Mouse (Mus musculus) Patski (cell line): ENCODE measurements around the gene Ptger4. TPM values are rescaled to one million over a fixed set of nuclear protein-coding genes. Genes with fewer than 3 reads are reported as not detected.

Source experiments
- ATAC-seq: fragments of 100-300 bp; one replicate; pipeline ENCODE4 v1.8.0; 2021
- CTCF ChIA-PET: fragments of 350-600 bp; sonication (Branson Sonifier 250); formaldehyde crosslinking; loops from one replicate; lab custom pipeline; 2022; ENCODE audit warnings: inconsistent platforms; lab: Charles Lee
- POLR2A ChIA-PET: fragments of 350-600 bp; sonication (Branson Sonifier 250); formaldehyde crosslinking; loops from one replicate; lab custom pipeline; 2022; ENCODE audit warnings: antibody characterized with exemption, inconsistent platforms; lab: Charles Lee
- DNase-seq: peaks from one replicate; pipeline ENCODE4 v3.0.0-alpha.2; 2011; ENCODE audit warnings: low read depth, low spot score
- H3K27me3 ChIP-seq: fragments of 371-371 bp; one replicate; pipeline ENCODE4 v1.5.1; 2021
- CTCF ChIP-seq: fragments of 100-300 bp; IDR thresholded peaks from one replicate; pipeline ENCODE4 v1.5.1; 2021
- in situ Hi-C: fragments of 300-500 bp; cut with MboI; formaldehyde crosslinking; loops from 3 replicates; pipeline ENCODE4 v1.11.1; 2018; ENCODE audit warnings: low pct_unique_long_range_greater_than_20kb, mixed read lengths
- polyA plus RNA-seq: library from polyadenylated mRNA; unstranded; gene quantifications from one replicate; pipeline ENCODE4 v1.2.3, GENCODE M21; 2021

Ptger4 gene
- polyA plus RNA-seq, 1 experiment from 2014 or later = 4.8 TPM

DNA sequence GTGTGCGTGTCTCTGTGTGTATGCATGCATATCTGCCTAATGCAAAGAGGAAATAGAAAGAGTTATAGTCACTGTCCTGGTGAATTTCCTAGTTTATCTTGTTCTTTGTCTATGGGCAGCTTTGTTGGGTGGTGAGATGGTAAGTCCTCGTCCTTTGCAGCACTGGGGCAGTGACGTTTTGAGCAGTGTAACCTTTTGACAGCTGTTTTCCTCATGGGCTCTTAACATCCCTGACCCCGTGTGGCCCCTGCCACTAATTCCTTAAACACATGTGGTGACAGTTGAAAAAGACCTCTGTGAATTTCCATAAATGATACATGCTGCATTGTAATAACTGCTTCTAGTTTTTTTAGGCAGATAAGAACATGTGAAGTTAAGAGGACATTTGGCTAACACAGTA is 47.3 kb downstream of the Ptger4 start:
- ATAC-seq = no peak
- DNase-seq = no peak
- TF ChIP-seq CTCF = no peak
- ChIA-PET CTCF (interaction anchor here (5.5 to 8.0 kb wide), 3 partner anchors 24 to 884 kb away, joined by 28 to 97 read pairs (median 30); no protein-coding TSS in a partner anchor), POLR2A (no interaction called here)
- in situ Hi-C loops = no loop called here
- H3K27me3 ChIP-seq = no peaks in the 10 kb centered on the region

DNA sequence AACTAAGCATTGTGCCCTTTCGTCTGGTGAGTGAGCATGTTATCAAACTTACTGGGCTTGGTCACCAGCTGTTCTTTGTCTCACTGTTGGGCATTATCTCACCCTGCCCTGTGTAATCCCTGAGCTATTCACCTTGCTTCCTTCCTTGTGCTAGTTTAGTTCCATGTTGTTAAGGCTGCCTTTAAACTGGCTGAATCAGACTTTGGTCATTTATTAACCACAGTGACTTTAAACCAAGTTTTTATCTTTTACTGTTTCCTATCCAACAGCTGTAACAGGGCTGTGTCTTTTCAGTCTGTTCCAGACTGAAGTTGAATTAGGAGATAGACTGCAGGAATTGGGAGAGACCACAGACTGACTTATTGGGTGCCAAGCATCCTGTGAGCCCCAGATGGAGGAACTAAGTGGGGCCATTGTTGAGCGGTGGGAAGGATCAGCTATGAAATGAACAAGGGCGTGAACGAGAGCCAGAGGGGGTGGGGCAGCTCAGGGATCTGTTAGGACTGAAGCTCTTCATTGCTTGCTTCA is 47.9 kb downstream of the Ptger4 start:
- no peaks in the 10 kb centered on the region for H3K27me3 ChIP-seq
- TF ChIP-seq CTCF = no peak
- ATAC-seq (peak; percentile 78), DNase-seq (peak; percentile 60)
- ChIA-PET POLR2A (no interaction called here), CTCF (interaction anchor here (0.9 to 8.0 kb wide), 4 partner anchors 25 to 885 kb away, joined by 4 to 97 read pairs (median 29); no protein-coding TSS in a partner anchor)
- in situ Hi-C loops = no loop called here

DNA sequence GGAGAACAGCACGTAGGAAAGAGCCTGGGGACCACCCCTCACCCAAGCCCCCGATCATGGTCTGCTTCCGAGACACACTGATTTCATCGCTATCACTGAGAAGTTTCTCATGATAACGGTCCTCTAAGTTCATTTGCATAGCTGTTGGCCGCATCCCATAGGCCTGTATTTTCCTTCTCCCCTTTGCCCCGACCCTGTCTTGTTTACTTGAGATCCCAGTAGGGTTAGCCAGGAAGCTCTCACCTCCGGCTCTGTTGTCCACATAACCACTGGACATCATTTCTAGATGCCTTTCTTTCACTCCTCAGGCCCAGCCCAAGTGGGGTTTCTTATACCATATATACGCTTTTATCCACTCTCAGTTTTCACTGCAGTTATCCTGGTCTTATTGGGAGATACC is 49.1 kb downstream of the Ptger4 start:
- ChIA-PET POLR2A (interaction anchor here (1.2 kb wide), 1 partner anchor 43 kb away, joined by 3 read pairs; no protein-coding TSS in a partner anchor), CTCF (interaction anchor here (1.0 to 8.0 kb wide), 7 partner anchors 10 to 886 kb away, joined by 3 to 97 read pairs (median 15); no protein-coding TSS in a partner anchor)
- in situ Hi-C loops = loop anchor here (5.0 kb wide), 3 partner anchors 42 to 1012 kb away; no protein-coding TSS in a partner anchor
- no peak for DNase-seq
- H3K27me3 ChIP-seq = no peaks in the 10 kb centered on the region
- ATAC-seq = no peak
- TF ChIP-seq CTCF = no peak

DNA sequence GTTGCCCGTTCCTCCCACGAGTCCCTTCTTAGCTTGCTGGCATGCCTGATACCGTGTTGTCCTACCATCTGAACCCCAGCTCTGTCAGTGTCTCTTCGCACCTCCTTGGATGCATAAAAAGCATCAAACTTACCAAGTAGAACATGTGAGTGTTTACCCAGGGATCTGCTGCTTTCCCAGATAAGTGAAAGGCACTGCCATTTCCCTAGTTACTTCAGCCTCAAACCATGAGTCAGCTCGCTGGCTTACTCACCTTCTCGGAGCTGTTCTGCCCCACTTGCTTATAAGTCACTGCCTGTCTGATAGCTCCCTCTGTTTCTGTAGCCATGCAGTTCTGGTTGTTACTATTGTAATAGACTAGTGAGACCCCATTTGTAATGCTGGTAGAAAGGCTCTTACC is 49.5 kb downstream of the Ptger4 start:
- no peaks in the 10 kb centered on the region for H3K27me3 ChIP-seq
- ChIA-PET CTCF (interaction anchor here (1.0 to 8.0 kb wide), 11 partner anchors 10 to 1017 kb away, joined by 3 to 97 read pairs (median 4); no protein-coding TSS in a partner anchor), POLR2A (interaction anchor here (1.2 kb wide), 1 partner anchor 43 kb away, joined by 3 read pairs; no protein-coding TSS in a partner anchor)
- TF ChIP-seq CTCF = no peak
- ATAC-seq = peak; percentile 91
- in situ Hi-C loops = loop anchor here (5.0 kb wide), 3 partner anchors 43 to 1013 kb away; no protein-coding TSS in a partner anchor
- DNase-seq = peak; percentile 54

DNA sequence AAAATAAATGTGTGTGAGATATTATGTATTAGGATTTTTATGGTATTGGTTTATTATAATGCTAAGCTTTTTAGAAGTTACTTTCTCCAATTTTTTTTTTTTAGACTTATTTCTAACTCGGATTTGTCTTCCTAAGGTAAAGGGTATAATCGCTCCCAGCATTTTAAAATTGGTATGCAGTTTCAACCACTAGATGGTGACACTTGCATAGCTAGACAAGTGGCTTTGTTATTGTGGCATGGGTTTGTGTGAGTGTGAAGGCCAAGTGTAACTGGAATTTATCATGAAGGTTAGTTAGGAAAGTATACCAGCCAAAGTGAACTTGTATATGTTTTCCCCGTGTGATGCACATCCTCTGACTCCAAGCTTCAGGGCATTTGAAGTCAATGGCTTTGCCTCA is 50.2 kb downstream of the Ptger4 start:
- DNase-seq = no peak
- CTCF ChIA-PET = interaction anchor here (1.2 to 8.0 kb wide), 11 partner anchors 11 to 1018 kb away, joined by 3 to 97 read pairs (median 5); no protein-coding TSS in a partner anchor
- TF ChIP-seq CTCF = peak; percentile 71
- in situ Hi-C loops = loop anchor here (5.0 kb wide), 3 partner anchors 43 to 1013 kb away; no protein-coding TSS in a partner anchor
- POLR2A ChIA-PET = interaction anchor here (1.2 kb wide), 1 partner anchor 44 kb away, joined by 3 read pairs; no protein-coding TSS in a partner anchor
- no peaks in the 10 kb centered on the region for H3K27me3 ChIP-seq
- ATAC-seq = peak; percentile 5

DNA sequence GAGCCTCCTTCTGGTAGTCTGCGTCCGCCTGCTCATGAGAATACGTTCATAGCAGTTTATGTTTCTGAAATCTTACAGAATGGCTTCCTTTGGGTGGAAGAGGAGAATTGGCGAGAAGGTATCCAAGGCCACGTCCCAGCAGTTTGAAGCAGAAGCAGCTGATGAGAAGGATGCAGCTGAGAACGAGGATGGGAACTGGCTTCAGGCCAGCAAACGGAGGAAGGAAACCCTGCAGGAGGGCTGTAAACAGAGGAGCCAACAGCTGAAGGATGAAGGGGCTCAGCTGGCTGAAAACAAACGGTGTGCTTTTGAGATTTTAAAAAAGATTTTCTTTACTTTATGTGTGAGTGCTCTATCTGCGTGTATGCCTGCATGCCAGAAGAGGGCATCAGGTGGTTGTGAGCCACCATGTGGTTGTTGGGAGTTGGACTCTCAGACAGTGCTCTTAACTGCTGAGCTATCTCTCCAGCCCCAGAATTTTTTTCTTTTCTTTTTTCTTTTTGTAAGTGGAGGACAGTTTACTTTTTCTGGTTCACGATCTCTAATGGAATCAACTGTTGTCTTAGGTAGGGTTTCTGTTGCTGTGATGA is 54.4 kb downstream of the Ptger4 start:
- DNase-seq (no peak), ATAC-seq (no peak)
- in situ Hi-C loops = loop anchor here (5.0 kb wide), 3 partner anchors 48 to 1018 kb away; no protein-coding TSS in a partner anchor
- TF ChIP-seq CTCF = peak; percentile 54
- ChIA-PET CTCF (no interaction called here), POLR2A (no interaction called here)
- H3K27me3 ChIP-seq = no peaks in the 10 kb centered on the region

DNA sequence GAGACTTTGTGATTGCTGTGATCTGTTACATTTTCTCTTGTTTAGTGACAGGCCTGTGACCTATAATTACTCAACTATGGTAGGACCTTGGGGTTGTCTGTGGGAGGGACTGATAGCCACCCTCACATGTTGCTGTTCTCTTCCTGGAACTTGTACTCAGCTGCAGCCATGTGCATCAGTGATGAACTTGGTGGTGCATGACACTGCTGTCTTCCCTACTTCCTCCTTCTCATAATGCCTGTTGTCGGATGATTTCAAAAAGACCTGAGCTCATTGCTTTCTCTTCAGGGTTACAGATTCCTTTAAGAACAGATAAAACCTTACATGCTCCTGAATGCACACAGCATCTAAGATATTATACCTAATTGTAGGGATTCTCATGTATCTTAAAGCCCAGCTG is 56.0 kb downstream of the Ptger4 start:
- ChIA-PET POLR2A (interaction anchor here (0.6 kb wide), 1 partner anchor 21 kb away, joined by 4 read pairs; no protein-coding TSS in a partner anchor), CTCF (interaction anchor here (1.4 kb wide), 1 partner anchor 892 kb away, joined by 6 read pairs; no protein-coding TSS in a partner anchor)
- no peak for ATAC-seq
- H3K27me3 ChIP-seq = no peaks in the 10 kb centered on the region
- in situ Hi-C loops = no loop called here
- DNase-seq = no peak
- TF ChIP-seq CTCF = no peak

DNA sequence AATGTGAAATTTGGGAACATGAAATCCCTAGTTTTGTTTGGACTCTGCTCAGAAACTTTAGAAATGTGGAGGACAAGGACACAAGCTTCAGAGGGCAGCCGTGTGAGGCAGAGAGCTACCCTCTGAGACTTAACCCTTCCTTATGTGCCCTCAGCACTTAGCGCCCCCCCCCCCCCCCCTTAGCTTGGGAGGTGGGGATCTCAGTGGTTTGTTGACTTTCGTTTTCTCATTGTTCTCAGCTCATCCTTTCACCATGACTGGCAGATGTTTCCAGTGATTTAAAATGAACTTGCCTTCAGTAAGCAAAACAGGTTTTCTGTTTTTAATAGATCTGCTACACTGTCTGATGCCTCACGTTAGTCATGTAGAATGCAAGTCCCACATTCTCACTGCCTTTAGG is 56.9 kb downstream of the Ptger4 start:
- CTCF ChIA-PET = interaction anchor here (1.4 kb wide), 1 partner anchor 893 kb away, joined by 6 read pairs; no protein-coding TSS in a partner anchor
- no peak for TF ChIP-seq CTCF
- H3K27me3 ChIP-seq = no peaks in the 10 kb centered on the region
- ATAC-seq (no peak), DNase-seq (no peak)
- POLR2A ChIA-PET = interaction anchor here (0.7 kb wide), 1 partner anchor 1015 kb away, joined by 3 read pairs; no protein-coding TSS in a partner anchor
- in situ Hi-C loops = no loop called here

DNA sequence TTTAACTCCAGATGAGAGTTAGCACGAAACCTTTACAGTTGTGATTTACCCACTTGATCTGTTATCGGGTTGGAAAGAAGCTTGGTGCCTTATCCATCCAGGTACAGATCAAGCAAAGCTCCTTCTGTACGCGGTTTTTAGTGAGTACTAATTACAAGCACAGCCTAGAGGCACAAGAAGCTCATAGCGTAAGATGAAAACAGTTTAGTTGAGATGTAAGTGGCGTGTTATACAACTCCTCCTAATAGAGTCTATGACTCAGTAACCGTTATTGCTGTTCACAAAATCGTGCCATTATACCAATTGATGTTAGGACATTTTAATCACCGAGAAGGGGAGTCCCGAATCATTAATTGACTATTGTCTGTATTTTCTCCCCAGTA is 57.7 kb downstream of the Ptger4 start:
- DNase-seq (no peak), ATAC-seq (no peak)
- CTCF ChIA-PET = interaction anchor here (1.3 kb wide), 1 partner anchor 20 kb away, joined by 3 read pairs; no protein-coding TSS in a partner anchor
- no peaks in the 10 kb centered on the region for H3K27me3 ChIP-seq
- in situ Hi-C loops = no loop called here
- no peak for TF ChIP-seq CTCF
- POLR2A ChIA-PET = interaction anchor here (0.7 kb wide), 1 partner anchor 57 kb away, joined by 3 read pairs; no protein-coding TSS in a partner anchor
